Mouse (Mus musculus) macrophage (primary cell): Measurements from ENCODE around the gene Snx32. TPM values are rescaled to one million over a fixed set of nuclear protein-coding genes. Genes with fewer than 3 reads are reported as not detected.

Source experiments
- H3K27ac ChIP-seq: fragments of 350-480 bp; formaldehyde crosslinking; 2 replicates; pipeline ENCODE4 v1.9.0; 2021
- H3K36me3 ChIP-seq: fragments of 350-480 bp; formaldehyde crosslinking; 2 replicates; pipeline ENCODE4 v1.9.0; 2021; ENCODE audit errors: inconsistent target
- H3K4me3 ChIP-seq: fragments of 350-480 bp; formaldehyde crosslinking; 2 replicates; pipeline ENCODE4 v1.9.0; 2021; ENCODE audit errors: inconsistent target
- H3K79me2 ChIP-seq: fragments of 350-480 bp; formaldehyde crosslinking; 2 replicates; pipeline ENCODE4 v1.9.0; 2021; ENCODE audit errors: inconsistent target
- WGBS: methylation state at CpG from one replicate; pipeline ENCODE4 v1.1.7; 2026; ENCODE audit warnings: inconsistent platforms; ENCODE audit not compliant: missing documents; 5-methylcytosine and 5-hydroxymethylcytosine counted together
- polyA plus RNA-seq: library from polyadenylated mRNA; stranded (reverse); fragments of 250-400 nt; gene quantifications from 3 replicates; pipeline ENCODE4 v1.2.4, GENCODE M21; 2018; ENCODE audit warnings: inconsistent platforms

Gene Snx32
- polyA plus RNA-seq, 1 experiment from 2014 or later: 11.7 TPM

GRCm38 (mm10) chr19:5529325-5530137 lies 19.2 kb upstream of the Snx32 start:
- no peaks in the 10 kb centered on the region for H3K79me2 ChIP-seq
- 16% methylated on average over 19 of the region's 20 CpGs for WGBS
- no peaks in the 10 kb centered on the region for H3K36me3 ChIP-seq
- no peak overlapping the region for H3K27ac ChIP-seq
- H3K4me3 ChIP-seq: peak overlapping the region; percentile 8; the same call in 1 of the 2 replicates

- H3K36me3 ChIP-seq: no peaks in the 10 kb centered on the region
- no peak overlapping the region for H3K27ac ChIP-seq
- WGBS: 75% methylated on average over 5 of the region's 5 CpGs
- no peak overlapping the region for H3K4me3 ChIP-seq
- no peaks in the 10 kb centered on the region for H3K79me2 ChIP-seq
These were observed 14.9 kb upstream of the Snx32 start for GRCm38 (mm10) chr19:5525204-5525603.

- no peak overlapping the region for H3K27ac ChIP-seq
- H3K36me3 ChIP-seq: no peaks in the 10 kb centered on the region
- WGBS: 100% methylated on average over 3 of the region's 3 CpGs
- H3K79me2 ChIP-seq: no peaks in the 10 kb centered on the region
- no peak overlapping the region for H3K4me3 ChIP-seq
These were observed 8.4 kb upstream of the Snx32 start for GRCm38 (mm10) chr19:5518721-5519120.

GRCm38 (mm10) chr19:5516906-5517505 lies 6.7 kb upstream of the Snx32 start:
- Histone ChIP-seq H3K79me2 (peaks cover 2% of the 10 kb centered on the region; the same call in 1 of the 2 replicates), H3K36me3 (no peaks in the 10 kb centered on the region), H3K27ac (no peak overlapping the region), H3K4me3 (no peak overlapping the region)
- 92% methylated on average over 8 of the region's 8 CpGs for WGBS

GRCm38 (mm10) chr19:5515840-5516777 lies 5.8 kb upstream of the Snx32 start:
- H3K79me2 ChIP-seq: peaks cover 10% of the 10 kb centered on the region
- H3K4me3 ChIP-seq: no peak overlapping the region
- 95% methylated on average over 7 of the region's 7 CpGs for WGBS
- no peak overlapping the region for H3K27ac ChIP-seq
- H3K36me3 ChIP-seq: no peaks in the 10 kb centered on the region

- peak overlapping the region; percentile 78 for H3K27ac ChIP-seq
- no peaks in the 10 kb centered on the region for H3K36me3 ChIP-seq
- no peak overlapping the region for H3K4me3 ChIP-seq
- 47% methylated on average over 3 of the region's 3 CpGs for WGBS
- H3K79me2 ChIP-seq: peaks cover 38% of the 10 kb centered on the region
These were observed 2.6 kb upstream of the Snx32 start for GRCm38 (mm10) chr19:5513005-5513349.

GRCm38 (mm10) chr19:5512091-5513004 lies 2.0 kb upstream of the Snx32 start:
- WGBS: 6% methylated on average over 11 of the region's 12 CpGs
- H3K4me3 ChIP-seq: peak overlapping the region; percentile 71
- H3K27ac ChIP-seq: peak overlapping the region; percentile 78
- peaks cover 45% of the 10 kb centered on the region for H3K79me2 ChIP-seq
- H3K36me3 ChIP-seq: no peaks in the 10 kb centered on the region

GRCm38 (mm10) chr19:5511074-5511632 lies 815 bp upstream of the Snx32 start:
- 12% methylated on average over 15 of the region's 15 CpGs for WGBS
- H3K79me2 ChIP-seq: peaks cover 57% of the 10 kb centered on the region
- H3K4me3 ChIP-seq: peak overlapping the region; percentile 71
- peak overlapping the region; percentile 89 for H3K27ac ChIP-seq
- no peaks in the 10 kb centered on the region for H3K36me3 ChIP-seq

- H3K79me2 ChIP-seq: peaks cover 89% of the 10 kb centered on the region
- H3K27ac ChIP-seq: no peak within 1 kb of the TSS
- 96% methylated on average over 17 of the region's 17 CpGs for WGBS
- H3K4me3 ChIP-seq: no peak within 1 kb of the TSS
- H3K36me3 ChIP-seq: peaks cover 5% of the 10 kb centered on the region; the same call in 1 of the 2 replicates
These were observed 6.7 kb downstream of the Snx32 start, which contains the start of gene 1700020D05Rik for GRCm38 (mm10) chr19:5503687-5504086. TSS of gene 1700020D05Rik (minus strand) at chr19:5503787.

- H3K36me3 ChIP-seq: peaks cover 24% of the 10 kb centered on the region
- WGBS: 94% methylated on average over 2 of the region's 2 CpGs
- no peak overlapping the region for H3K4me3 ChIP-seq
- H3K79me2 ChIP-seq: peaks cover 63% of the 10 kb centered on the region
- no peak overlapping the region for H3K27ac ChIP-seq
These were observed 9.9 kb downstream of the Snx32 start for GRCm38 (mm10) chr19:5500330-5500875.

GRCm38 (mm10) chr19:5496052-5496370 lies 14.3 kb downstream of the Snx32 start:
- no peak overlapping the region for H3K4me3 ChIP-seq
- peaks cover 58% of the 10 kb centered on the region for H3K79me2 ChIP-seq
- H3K27ac ChIP-seq: no peak overlapping the region
- WGBS: 95% methylated on average over 16 of the region's 16 CpGs
- peaks cover 42% of the 10 kb centered on the region for H3K36me3 ChIP-seq

- Histone ChIP-seq H3K79me2 (peaks cover 53% of the 10 kb centered on the region), H3K36me3 (peaks cover 42% of the 10 kb centered on the region), H3K4me3 (no peak overlapping the region), H3K27ac (no peak overlapping the region)
- 95% methylated on average over 12 of the region's 12 CpGs for WGBS
These were observed 14.8 kb downstream of the Snx32 start for GRCm38 (mm10) chr19:5495353-5496051.

GRCm38 (mm10) chr19:5494314-5494713 lies 16.0 kb downstream of the Snx32 start:
- 100% methylated on average over 1 of the region's 3 CpGs for WGBS

More at GRCm38 (mm10) chr19:5494314-5494713, 16.0 kb downstream of the Snx32 start:
- peaks cover 46% of the 10 kb centered on the region for H3K79me2 ChIP-seq
- H3K36me3 ChIP-seq: peaks cover 42% of the 10 kb centered on the region
- H3K4me3 ChIP-seq: no peak overlapping the region
- no peak overlapping the region for H3K27ac ChIP-seq
